Mouse (Mus musculus) adrenal gland, postnatal 4 days (tissue): ENCODE data around the gene Slc30a6. TPM values are rescaled to one million over a fixed set of nuclear protein-coding genes. Genes with fewer than 3 reads are reported as not detected.
"Not testable (repeated sequence)": the region's sequence is repeated elsewhere in the genome, so short reads cannot be mapped to it uniquely, and the experiment has no call there.

Experiments
- DNase-seq, 2 experiments: peaks; one replicate each; pipeline ENCODE4 v3.0.0; 2021 to 2022; ENCODE audit warnings: low spot score in 2 of 2, mixed read lengths in 2 of 2
- total RNA-seq, 2 experiments: library from RNA; stranded (reverse); gene quantifications; 2 replicates each; pipeline ENCODE4 v1.2.3; 2021

Slc30a6 gene
- total RNA-seq, 2 experiments from 2014 or later = 23.2 to 25.9 TPM

DNA sequence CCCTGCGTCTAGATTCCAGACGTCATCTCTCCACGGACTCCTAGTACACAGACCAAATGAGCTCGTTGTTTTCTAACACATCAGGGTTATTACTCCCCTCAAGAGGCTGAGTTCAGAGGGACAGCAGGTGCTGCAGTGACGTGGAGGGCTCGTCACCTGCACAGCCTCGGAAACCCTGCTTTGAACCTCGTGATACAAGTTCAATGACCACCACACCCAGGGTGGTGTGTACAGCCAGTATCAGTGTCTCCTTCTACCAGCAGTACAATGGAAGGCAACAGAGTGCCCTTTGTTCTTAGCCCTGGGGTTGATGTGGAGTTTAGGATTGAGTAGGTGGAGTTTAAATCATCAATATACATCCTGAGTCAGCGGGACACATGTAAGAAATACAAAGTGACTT, 42.4 kb downstream of the Slc30a6 start:
- no peak for DNase-seq

DNA sequence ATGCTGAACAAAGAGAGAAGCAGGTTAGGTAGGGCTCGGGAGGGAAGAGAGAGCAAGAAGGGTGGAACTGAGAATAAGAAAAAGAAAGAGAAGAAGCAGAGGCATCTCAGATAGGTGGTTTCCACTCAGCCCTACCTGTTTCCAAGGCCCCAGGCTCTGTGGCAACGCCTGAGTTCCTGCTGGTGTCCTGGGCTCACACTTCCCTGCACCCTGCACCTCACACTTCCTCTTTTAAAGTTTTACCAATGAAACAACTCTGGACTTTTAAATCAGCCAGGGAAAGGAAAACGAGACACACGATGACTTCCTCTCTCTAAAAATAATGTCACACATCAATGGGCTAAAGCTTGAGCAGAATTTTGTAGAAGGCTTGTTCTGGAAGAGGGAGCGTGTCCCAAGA, 45.1 kb downstream of the Slc30a6 start:
- no peak for DNase-seq

DNA sequence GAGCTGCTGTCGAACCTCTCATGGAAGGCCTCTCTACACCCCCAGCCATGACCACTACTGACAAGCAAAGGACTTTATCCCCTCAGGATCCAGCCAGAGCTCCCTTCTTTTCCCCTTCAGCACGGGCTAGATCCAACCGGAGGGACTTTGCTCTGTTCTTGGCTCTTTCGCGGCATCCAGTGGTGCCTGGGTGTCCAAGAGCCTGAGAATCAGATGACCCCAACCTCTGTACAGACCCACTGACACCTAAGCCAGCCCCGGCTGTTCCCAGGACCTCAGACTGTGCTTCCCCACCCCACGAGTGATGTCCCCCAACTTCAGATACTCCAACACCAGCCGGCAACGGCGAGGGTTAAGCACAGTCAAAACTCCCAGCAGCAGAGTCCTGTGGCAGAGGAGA, 54.4 kb downstream of the Slc30a6 start:
- DNase-seq = no peak

DNA sequence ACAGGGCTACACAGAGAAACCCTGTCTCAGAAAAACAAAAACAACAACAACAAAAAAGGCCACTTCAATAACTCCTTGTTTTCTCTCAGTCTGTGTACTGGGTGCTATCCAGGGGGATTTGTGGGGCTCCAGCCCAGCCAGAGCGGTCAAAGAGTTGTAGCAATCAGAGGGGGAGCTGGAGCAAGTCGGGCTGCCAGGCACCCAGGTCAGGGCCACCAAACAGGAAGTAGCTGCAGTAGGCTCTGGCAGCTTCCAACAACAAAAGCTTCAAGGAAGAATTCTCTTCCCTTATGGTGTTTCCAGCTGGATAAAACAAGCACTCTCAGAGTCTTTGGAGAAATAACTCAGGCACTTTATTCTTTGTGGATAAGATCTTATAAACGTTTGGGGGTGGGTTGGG, 58.5 kb downstream of the Slc30a6 start:
- DNase-seq = no peak

DNA sequence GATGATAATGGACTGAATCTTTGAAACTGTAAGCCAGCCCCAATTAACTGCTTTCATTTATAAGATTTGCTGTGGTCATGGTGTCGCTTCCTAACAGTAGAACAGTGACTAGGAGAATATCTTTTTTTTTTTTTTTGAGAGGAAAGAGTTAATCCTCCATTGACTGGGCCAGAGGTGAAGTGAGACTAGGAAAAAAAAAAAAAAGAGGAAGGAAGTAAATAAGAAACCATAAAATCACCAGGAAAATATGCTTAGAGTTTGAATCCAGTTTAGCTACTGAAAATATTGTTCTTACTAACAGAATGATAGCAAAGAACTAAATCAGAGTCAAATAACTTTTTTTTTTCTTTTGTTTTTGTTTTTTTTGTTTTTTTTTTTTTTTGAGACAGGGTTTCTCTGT, 59.3 kb downstream of the Slc30a6 start:
- no peak for DNase-seq

DNA sequence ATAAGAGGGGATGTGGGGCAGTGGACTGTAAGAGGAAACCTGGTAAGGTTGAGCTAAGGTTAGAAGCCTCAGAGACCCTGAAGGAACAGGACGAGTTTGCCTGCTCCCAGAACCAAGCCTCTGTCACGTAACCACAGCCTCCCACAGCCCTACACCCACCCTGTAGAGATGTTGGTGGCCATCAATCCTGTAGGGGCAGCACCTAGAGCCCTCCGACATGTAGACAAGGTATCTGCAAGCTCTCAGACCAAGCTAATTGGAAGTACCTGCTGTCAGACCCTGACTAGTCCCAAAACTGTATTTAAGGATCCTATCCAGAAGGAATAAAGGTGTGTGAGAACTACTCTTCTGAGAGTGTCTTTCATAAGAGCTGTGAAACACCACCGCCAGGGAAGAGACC, 60.0 kb downstream of the Slc30a6 start:
- DNase-seq = no peak

DNA sequence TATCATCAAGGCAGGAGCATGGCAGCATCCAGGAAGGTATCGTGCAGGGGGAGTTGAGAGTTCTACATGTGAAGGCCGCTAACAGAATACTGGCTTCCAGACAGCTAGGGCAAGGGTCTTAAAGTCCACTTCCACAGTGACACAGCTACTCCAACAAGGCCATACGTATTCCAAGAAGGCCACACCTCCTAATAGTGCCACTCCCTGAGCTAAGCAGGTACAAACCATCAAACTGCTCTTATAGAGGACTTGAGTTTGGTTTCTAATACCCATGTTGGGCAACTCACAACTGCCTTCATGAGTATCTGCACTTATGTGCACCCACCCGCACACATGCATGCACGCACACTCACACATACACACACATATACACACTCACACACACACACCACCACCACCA, 61.4 kb downstream of the Slc30a6 start:
- no peak for DNase-seq

DNA sequence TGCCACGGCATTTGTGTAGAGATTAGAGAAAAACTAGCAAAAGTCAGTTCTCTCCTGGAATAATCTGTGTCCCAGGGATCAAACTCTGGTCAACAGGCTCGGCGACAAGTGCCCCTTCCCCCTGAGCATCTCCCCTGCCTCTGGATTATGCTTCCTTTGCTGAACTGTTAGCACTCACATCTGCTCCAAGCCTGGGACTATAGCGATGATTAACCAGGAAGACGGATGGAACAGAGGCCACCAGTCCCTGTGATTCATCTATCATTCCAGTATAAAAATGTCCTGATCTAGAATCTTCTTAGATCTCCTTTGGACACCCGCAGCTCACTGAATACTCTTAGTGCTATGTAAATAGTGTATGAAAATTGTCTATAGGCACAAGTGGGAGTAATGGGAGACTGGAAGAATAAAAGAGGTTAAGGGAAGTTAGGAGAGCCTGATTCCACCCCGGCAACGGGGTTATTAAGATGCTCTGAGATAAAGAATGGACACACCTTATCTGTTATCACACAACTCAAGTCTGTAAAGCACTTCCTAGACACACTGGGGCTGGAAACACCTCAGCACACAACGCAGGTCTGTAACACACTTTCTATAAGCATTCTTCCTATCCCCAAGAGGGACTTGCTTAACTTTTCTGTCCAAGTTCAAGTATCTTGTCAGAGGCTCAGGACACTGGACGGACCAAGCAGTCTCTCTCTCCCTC, 62.7 kb downstream of the Slc30a6 start:
- no peak for DNase-seq

DNA sequence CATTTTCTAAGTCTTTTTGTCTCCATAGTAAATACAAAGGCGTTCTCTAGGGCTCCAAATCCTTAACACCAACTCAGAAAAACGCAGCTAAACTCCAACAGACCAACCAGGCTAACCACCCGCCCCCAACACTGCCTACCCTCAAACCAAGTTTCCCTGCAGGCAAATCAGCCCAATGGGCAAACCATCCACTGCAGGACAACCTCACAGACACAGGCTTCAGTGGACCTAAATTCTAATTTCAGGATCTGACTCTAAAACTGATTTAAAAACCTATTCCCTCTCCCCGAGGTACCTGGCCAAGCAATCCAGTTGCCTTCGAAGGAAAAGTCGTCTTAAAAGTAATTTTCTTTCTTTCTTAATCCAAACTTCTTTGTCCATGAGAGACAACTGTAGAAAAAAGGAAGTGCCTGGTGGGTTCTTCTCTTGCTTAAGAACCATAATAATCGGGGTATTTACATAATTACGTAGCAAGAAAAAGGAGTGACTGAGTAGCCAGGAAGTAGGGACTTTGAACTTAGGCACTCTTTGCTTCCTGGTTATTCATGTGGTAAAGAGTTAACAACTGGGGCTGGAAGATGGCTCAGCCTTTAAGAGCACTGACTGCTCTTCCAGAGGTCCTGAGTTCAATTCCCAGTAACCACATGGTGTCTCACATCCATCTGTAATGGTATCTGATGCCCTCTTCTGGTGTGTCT, 63.5 kb downstream of the Slc30a6 start, which contains the start of gene Nlrc4:
TSS of gene Nlrc4 (minus strand) at position 432 of the 698 bp plus-strand sequence.
- DNase-seq = no peak

DNA sequence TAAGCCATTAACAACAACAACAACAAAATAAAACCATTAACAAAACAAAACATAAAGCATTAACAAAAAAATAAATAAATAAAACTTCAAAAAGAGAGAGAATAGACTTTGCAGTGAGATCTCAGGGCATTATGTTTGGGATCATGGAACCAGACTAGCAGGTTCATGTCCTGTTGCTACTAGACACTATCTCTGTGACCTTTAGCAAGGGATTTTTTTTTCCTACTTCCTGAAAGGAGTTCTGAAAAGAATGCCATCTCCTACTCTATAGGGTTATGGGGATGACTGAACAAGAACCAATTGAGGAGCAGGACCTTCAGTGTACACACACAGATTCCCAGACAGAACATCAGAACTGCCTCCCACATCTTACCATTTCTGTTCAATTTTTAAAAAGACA, 68.1 kb downstream of the Slc30a6 start:
- no peak for DNase-seq

DNA sequence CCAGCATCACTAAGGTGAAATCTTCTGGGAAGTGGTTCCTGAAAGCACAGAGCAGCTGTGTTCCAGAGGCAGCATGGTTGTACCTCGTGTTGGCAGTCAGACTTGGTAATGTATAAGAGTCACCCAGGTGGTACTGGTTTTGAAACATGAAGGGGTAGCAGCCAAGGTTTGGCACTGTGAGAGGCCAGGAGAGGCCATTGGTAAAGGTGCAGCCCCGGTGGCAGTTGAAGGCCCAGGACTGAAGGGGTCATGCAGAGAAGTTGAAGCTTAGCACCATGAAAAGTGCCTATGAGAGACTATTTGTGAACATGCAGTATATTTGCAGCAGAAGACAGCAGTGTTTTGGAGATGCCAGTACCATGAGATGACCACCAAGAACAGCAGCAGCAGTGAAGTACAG, 72.6 kb downstream of the Slc30a6 start:
- DNase-seq = not testable (repeated sequence)

DNA sequence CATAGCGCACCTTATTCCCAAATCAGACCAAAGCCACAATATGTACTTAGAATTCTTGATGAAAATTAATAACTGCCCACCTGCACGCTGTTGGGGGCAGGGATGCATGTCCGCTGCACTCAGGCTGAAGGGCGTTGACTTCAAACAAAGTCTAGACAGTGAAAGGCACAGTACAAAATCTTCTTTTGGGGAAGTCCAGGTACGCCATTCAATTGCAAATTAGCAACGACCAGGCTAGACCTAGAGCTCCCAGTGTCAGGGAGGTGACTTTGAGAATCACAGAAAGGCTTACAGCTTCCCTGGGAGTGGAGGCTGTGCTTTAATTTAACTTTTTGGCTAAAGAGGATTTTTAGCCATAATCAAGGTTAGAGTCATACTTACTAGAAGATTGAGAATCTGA, 74.7 kb downstream of the Slc30a6 start:
- not testable (repeated sequence) for DNase-seq

Other genes starting within 250 kb of the Slc30a6 start
- 10 to 100 TPM; 88.3 to 94.1 TPM for gene Memo1, start 100.1 kb upstream of the Slc30a6 start, total RNA-seq
- gene Dpy30, start 71.7 kb upstream of the Slc30a6 start, total RNA-seq = 100 to 1,000 TPM; 105 to 107 TPM
- gene Spast, start 56.6 kb upstream of the Slc30a6 start, total RNA-seq = 10 to 100 TPM; 38.2 to 39.0 TPM
- under 1 TPM; 0.68 to 0.70 TPM for gene Nlrc4, start 63.5 kb downstream of the Slc30a6 start, total RNA-seq
- gene Yipf4, start 93.9 kb downstream of the Slc30a6 start, total RNA-seq = 100 to 1,000 TPM in 1 of 2 experiments, 10 to 100 TPM in 1; 99.8 to 100 TPM
- gene Birc6, start 132.7 kb downstream of the Slc30a6 start, total RNA-seq = 100 to 1,000 TPM; 107 to 129 TPM